Mouse (Mus musculus): ENCODE results near the gene Fyb.

Gene Fyb

DNA sequence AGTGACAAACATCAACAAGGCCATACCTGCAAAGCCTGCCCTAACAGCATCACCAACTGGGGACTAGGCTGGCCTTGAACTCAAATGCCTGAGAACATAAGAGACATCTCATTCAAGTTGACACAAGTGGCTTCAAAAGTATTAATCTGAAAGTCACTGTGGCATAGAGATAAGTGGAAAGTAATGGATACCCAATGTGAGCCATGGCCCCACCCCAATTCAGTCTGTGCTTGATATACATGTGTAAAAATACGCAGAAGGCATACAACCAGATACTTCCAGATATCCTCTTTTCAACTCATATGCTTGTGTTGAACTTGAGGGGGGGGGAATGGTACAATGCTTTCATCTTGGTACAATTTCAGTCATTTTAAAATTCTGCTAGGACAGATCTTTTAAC is 124.4 kb downstream of the Fyb start:
- no peak for DNase-seq (ENCODE audit: extremely low spot score, low read depth, low spot score)

DNA sequence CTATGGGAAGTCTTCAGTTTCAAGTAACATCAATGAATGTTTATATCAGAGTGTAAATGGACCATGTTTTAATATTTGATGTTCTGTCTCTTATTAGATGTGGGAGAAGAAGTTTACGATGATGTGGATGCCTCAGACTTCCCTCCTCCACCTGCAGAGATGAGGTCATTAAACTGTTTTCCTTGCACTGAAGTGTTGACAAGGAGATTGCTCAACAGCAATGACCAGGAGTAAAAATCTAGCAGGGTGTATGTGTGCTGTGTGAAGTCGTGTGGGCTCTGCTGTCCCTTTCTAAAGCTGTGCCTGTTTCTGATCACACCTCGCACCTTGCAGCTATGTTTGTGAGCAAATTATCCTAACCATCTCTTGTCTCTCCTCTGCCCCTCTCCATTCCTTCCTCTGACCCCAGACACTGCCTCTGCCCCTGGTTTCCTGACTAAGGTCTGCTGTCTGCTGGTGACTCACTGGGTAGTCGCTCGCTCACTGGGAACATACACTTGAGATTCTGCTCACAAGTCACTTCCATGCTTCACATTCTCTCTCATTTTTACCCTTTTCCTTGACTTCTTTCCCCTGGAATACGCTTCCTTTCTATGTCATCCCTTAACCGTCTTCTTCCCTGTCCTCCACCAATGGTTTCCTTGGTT is 126.2 kb downstream of the Fyb start:
- DNase-seq (ENCODE audit: extremely low spot score, low read depth, low spot score), result no peak

DNA sequence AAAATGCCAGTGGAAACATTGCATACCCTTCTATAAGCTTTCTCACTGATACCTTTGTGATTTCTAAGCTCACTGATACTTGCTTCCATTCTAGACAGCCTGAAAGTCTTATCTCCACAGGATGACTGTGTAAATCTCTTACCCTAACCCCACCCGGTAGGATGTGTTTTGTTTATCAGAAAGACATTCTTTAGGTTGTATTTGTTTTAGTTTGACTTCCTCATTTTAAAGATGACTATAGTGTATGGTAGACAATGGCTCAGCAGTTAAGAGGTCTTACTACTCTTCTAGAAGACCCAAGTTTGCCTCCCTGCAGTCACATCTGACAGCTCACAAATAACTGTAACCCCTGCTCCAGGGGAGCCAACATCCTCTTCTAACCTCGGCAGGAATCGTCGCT is 130.4 kb downstream of the Fyb start:
- DNase-seq (ENCODE audit: extremely low spot score, low read depth, low spot score), result no peak

DNA sequence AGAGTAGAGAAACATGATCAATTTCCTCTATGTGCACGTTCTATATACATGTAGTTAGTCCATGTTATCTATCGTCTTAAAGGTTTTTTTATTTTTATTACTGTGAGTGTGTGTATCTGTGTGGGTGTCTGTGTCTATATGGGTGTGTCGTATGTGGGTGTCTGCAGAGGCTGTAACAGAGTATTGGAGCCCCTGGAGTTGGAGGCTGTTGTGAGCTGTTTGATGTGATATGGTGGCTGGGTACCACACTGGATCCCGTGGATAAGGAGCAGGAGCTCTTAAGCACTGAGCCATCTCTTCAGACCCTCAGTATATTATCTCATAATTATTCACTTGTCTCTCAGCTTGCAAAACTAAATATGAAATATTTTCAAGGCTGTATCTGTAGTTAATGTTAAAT is 135.4 kb downstream of the Fyb start:
- DNase-seq (ENCODE audit: extremely low spot score, low read depth, low spot score), result no peak

DNA sequence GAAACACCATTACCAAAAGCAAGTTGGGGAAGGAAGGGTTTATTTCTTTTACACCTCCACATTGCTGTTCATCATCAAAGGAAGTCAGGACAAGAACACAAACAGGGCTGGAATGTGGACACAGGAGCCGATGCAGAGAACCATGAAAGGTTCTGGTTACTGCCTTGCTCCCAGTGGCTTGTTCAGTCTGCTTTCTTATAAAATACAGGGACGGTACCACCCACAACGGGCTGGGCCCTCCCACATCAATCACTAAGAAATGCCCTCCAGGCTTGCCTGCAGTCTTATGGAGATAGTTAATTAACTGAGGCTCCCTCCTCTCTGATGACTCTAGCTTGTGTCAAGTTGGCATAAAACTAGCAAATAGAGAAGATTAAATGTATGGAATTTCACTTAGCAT is 139.3 kb downstream of the Fyb start:
- DNase-seq (ENCODE audit: extremely low spot score, low read depth, low spot score), result no peak

DNA sequence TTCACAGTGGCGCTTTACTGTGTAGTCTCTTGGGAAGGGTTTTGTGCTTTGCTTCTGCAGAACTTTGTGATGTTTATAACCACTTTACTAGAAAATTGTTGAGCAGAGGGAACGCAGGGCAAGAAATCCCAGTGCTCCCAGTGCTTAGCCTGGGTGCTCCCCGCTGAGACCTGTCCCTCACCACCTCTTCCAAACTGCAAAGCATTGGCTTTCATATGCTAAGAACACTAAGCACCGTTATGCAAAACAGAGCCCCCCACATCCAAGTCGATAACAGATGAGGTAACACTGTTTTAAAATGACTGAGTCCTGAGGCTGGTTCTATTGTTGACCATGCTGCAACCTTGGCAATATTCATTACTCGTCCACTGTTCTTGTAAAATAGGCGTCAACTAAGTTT is 141.3 kb downstream of the Fyb start:
- DNase-seq (ENCODE audit: extremely low spot score, low read depth, low spot score), result no peak

DNA sequence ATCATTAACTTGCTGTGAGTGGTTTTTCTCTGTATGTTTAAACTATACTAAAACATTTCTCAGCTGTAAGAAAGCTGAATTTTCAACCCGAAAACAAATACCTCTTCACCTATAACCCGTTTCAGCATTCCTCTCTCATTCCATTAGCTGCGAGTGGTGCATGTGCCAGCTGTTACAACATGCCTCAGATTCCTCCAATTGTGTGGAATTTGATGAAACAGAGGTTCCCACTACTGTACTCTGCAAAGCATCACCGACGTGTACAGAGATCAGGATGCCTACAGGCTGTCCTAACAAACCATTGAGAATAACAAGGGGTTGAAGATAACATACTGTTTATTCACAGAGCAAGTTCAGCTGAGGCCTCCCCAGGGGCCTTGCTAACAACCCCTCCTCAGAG is 143.4 kb downstream of the Fyb start:
- no peak for DNase-seq (ENCODE audit: extremely low spot score, low read depth, low spot score)

DNA sequence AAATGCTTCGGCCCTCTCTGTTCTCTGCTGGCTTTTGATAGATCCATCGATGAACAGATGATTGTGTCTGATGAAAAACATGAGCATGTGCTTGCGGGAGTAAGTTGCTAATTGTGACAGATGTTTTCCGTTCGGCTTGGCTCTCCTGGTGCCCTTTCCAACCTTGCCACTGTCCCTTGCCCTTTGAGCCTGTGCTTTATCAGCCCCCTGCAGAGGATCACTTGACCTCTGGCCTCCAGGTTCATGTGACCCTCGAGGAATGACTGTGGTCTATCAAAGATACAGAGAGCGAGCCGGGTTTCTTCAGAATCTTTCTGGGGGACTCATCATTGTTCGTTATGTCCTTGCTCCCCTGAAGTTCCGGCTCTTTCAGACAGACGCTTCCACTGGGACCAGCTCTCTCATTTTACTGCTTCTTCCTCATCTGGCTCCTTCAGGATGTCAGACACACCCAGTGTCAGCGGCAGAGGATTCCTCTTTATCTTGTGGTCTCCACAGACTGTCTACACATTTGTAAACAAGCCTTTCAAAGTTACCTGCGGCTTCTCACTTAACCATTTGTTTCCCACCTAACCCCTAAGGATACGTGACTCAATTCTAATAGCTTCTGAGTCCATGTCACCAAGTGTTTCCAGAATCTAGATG is 146.3 kb downstream of the Fyb start:
- no peak for DNase-seq (ENCODE audit: extremely low spot score, low read depth, low spot score)

DNA sequence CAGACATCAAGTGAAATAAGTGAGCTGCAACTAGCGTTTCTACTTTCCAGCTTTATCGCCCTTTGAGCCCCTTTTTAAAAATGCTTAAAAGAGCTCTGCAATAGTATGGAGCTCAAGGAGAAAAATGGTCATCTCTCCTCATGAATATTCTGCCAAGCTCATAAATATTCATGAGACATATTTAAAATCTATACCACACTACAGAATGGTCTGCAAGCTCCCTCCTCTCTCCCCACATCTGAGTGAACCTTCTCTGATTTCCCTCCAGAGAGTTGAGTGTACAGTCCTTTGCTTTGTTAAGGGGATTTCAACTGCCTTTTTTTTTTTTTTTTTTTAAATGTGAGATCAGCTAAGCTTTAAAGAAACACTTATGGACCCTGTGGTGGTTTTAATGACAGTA is 155.8 kb downstream of the Fyb start:
- no peak for DNase-seq (ENCODE audit: extremely low spot score, low read depth, low spot score)

DNA sequence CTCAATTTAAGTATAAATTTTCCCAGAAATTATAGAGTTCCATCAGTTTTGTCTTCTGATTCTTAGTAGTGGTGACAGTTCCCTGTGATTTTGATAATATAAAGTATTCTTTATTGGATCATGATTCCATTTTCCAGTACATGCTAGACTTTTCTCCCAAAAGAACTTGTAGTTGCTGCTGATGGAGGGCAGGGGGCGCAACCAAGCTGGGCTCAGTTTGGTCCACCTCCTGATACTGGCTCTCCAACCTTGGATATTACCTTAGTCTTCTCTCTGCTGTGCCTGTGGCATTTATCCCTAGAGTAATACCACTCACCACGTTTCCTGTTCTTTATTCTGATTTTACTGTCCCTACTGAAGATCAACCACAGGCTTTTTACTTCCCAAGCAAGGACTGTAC is 179.5 kb downstream of the Fyb start:
- no peak for DNase-seq (ENCODE audit: extremely low spot score, low read depth, low spot score)

DNA sequence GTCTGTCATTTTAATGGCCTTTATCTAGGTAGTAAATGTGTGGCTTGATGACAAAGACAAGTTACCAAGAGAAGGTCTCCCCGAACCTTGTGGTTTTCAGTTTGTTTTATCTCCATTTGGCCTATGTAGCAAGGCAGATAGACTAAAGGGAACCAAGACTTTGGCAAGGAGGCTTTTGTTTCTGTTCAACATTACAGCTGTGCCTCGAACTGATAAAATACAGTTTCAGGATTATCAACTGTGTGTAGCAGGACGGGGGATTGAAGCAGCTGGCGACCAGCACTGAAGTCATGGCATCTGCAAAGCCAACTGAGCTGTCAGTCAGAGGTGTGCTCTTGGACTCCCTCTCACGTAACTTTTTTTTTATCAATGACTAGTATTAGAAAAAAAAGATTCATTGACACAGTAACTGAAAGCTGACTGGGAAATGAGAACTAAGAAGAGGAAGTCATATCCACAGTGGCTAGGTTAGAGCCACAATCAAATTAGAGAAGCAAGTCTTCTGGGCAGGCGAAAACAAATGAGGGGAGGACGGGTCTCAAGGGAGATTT is 182.8 kb downstream of the Fyb start:
- DNase-seq (ENCODE audit: extremely low spot score, low read depth, low spot score), result no peak

DNA sequence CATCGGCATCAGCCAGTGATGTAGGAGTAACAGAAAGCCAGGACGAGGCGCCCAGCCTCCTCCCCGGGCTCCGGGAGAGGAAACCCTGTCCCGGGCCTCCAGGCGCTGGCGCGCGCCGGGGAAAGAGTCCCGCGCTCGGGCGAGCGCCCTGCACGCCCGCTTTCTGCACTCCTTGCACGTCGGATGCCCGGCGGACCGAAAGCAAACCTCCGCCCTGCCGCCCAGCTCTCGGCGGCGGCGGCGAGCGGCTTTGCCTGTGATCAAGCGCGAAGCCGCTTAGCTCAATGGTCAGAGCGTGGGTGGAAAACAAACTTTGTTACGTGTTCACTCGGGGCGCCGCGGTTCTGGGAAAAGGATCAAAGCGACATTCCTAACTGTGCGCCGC is 184.9 kb downstream of the Fyb start:
- no peak for DNase-seq (ENCODE audit: extremely low spot score, low read depth, low spot score)

DNA sequence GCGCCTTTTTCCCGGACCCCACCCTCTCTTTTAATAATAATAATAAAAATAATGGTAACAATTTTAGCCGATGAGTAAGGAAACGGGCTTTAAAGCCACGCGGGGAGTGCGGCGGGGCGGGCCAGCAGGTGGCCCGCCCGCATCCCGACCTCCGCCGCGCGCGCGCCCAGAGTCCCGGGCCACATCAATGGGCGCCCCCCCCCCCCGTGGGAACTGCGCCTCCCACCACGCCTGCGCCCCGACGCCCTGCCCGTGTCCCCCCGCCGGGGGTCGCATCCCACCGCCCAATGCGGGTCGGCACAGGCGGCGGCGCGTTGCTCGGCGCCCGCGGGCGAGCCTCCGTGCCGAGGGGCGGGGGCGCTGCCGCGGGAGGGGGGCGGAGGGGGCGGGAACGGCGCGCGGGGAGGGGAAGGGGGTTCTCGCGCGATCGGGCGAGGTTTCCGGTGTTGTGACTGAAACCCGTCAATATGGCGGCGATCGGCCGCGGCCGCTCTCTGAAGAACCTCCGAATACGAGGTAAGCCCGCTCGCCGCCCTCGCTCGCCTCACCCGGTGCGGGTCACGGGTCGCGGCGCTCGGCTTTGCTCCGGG is 185.4 kb downstream of the Fyb start, which contains the start of gene Rictor:
Gene Rictor, plus strand, starts transcription at position 444 of the 590 bp plus-strand sequence.
- DNase-seq (ENCODE audit: extremely low spot score, low read depth, low spot score), result no peak

DNA sequence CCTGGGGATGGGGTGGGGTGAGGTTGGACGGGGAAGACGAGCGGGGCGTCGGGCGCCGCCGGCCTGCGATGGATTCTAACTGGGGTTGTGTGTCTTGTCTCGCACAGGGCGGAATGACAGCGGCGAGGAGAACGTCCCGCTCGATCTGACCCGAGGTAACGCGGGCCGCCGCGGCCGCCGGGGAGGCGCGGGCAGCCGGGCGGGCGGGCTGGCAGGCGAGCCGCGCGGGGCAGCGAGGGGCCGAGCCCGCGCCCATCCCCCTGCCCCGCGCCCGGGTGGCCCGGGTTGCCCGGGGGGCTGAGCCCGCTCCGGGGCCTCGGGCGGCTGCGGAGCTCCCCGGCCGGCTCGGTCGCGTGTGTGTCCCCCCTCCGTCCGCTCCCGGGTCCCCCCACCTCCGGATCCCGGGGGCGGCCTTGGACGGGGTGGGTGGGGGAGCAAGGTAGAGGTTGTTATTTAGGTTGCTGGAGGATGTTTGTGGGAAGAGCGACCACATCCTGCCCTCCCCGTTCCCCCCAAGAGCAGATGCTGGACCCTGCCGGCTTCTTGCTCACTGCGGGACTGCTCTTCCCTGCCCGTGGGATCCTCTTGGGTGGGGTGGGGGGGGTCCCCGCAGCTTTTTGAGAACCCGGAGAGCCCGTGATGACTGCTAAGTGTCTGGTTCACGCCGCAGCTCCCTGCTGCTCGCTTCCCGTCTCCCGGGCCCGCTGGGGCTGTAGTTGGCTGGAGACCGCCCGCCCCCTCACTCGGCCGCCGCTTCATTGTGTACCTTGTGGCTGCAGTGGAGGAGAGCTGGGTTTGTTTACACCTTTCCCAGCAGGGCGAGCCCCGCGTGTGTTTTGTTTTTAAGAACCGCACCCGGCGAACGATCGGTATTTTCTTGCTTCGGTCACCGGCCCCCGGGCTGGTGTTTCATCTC is 186.1 kb downstream of the Fyb start:
- DNase-seq (ENCODE audit: extremely low spot score, low read depth, low spot score), result no peak

DNA sequence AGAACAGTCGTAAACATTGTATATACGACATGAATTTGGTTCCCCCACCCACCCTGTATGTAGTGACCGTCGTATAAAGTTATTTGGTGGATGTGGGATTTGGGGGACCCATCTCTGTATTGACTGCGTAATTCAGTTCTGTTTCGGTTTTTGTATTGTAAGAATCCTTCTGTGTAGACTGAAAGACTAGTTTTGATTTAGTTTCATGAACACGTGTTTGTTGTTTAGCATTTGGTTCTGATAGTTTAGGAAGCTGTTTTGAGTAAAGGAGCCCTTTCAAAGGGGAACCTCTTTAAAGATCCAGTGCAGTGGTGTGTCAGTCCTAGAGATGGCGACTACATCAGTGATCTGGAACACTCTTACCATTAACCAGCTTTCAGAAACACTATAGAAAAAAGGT is 187.0 kb downstream of the Fyb start:
- no peak for DNase-seq (ENCODE audit: extremely low spot score, low read depth, low spot score)

DNA sequence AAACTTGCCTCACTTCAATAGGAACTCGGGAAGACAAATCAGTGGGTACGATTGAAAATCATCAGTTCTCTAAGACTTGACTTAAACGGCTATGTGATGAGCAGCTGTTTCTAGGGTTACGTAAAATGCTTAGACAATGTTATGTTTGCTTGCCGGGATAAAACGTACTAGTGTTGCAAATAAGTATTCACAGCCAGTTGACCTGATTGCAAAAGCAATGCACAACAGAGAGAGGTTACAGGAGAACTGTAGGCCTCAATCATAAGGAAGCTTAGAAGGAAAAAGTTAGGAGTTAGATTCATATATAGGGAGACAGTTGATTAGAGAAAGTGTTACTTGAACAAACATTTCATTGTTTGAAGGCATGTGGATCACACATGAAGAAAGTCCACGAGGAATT is 187.7 kb downstream of the Fyb start:
- no peak for DNase-seq (ENCODE audit: extremely low spot score, low read depth, low spot score)

DNA sequence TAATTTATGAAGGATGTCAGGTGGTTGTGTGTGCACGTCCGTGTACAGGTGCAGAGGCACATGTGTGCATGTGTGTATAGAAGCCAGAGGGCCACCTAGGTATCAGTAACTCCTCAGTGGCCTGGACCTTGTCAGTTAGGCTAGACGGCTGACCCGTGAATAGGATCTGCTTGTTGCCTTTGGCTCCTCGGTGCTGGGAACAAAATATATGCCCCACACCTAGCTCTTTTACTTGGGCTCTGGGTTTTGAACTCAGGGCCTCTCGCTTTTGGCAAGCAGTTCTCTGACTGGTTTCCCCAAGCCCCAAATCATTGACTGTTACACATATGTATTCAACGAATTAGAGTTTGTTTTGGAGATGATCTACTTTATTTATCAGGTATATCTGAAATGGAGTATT is 188.6 kb downstream of the Fyb start:
- DNase-seq (ENCODE audit: extremely low spot score, low read depth, low spot score), result no peak
